Mouse (Mus musculus) stomach, embryonic 14.5 days (tissue): Measurements from ENCODE around the gene C87499. TPM values are rescaled to one million over a fixed set of nuclear protein-coding genes. Genes with fewer than 3 reads are reported as not detected.

Experiments
- ATAC-seq: fragments of 200-750 bp; cut with Nextera tagmentation; 2 replicates; pipeline ENCODE4 v1.8.0; 2017; ENCODE audit warnings: low read depth, moderate TSS enrichment; ENCODE audit not compliant: insufficient number of reproducible peaks, insufficient read depth, low FRiP score
- H3K27ac ChIP-seq: fragments of 300-500 bp; sonication (generic); 2 replicates; pipeline ENCODE4 v1.5.1; 2014; ENCODE audit warnings: mild to moderate bottlenecking, low read length, moderate library complexity, mixed read lengths
- H3K27me3 ChIP-seq: fragments of 300-500 bp; sonication (generic); 2 replicates; pipeline ENCODE4 v1.6.1; 2014; ENCODE audit warnings: low read length, control low read depth, mixed read lengths; ENCODE audit not compliant: control insufficient read depth, insufficient read depth
- H3K36me3 ChIP-seq: fragments of 300-500 bp; sonication (generic); 2 replicates; pipeline ENCODE4 v1.6.1; 2014; ENCODE audit warnings: mild to moderate bottlenecking, control low read depth, low read length, moderate library complexity, mixed read lengths; ENCODE audit not compliant: control insufficient read depth, insufficient read depth
- H3K4me1 ChIP-seq: fragments of 300-500 bp; sonication (generic); 2 replicates; pipeline ENCODE4 v1.6.1; 2014; ENCODE audit warnings: low read length, control low read depth, mixed read lengths; ENCODE audit not compliant: control insufficient read depth, insufficient read depth
- H3K4me2 ChIP-seq: fragments of 300-500 bp; sonication (generic); replicated peaks from 2 replicates; pipeline ENCODE4 v1.6.1; 2014; ENCODE audit warnings: low read depth, low read length, control low read depth
- H3K4me3 ChIP-seq: fragments of 300-500 bp; sonication (generic); 2 replicates; pipeline ENCODE4 v1.5.1; 2014; ENCODE audit warnings: low read depth, low read length, control low read depth
- H3K9ac ChIP-seq: fragments of 300-500 bp; sonication (generic); replicated peaks from 2 replicates; pipeline ENCODE4 v1.6.1; 2014; ENCODE audit warnings: low read depth, mild to moderate bottlenecking, control low read depth, low read length, moderate library complexity, mixed read lengths
- H3K9me3 ChIP-seq: fragments of 300-500 bp; sonication (generic); 2 replicates; pipeline ENCODE4 v1.6.1; 2016; ENCODE audit warnings: low read depth, low read length, control low read depth; ENCODE audit not compliant: control insufficient read depth
- WGBS: fragments of 180-500 bp; shearing (Covaris S2); extraction: QIAGEN DNeasy Blood & Tissue Kit; methylation state at CpG from one replicate; pipeline ENCODE4 v1.1.7; 2014; 5-methylcytosine and 5-hydroxymethylcytosine counted together
- polyA plus RNA-seq: library from polyadenylated mRNA; unstranded; fragments of >200 nt; fragmentation: Nextera tagmentation; extraction: Ambion mirVana; gene quantifications from 2 replicates; pipeline ENCODE4 v1.2.1, GENCODE M21; 2014

The C87499 gene
- polyA plus RNA-seq, 1 experiment from 2014 or later: not detected

DNA sequence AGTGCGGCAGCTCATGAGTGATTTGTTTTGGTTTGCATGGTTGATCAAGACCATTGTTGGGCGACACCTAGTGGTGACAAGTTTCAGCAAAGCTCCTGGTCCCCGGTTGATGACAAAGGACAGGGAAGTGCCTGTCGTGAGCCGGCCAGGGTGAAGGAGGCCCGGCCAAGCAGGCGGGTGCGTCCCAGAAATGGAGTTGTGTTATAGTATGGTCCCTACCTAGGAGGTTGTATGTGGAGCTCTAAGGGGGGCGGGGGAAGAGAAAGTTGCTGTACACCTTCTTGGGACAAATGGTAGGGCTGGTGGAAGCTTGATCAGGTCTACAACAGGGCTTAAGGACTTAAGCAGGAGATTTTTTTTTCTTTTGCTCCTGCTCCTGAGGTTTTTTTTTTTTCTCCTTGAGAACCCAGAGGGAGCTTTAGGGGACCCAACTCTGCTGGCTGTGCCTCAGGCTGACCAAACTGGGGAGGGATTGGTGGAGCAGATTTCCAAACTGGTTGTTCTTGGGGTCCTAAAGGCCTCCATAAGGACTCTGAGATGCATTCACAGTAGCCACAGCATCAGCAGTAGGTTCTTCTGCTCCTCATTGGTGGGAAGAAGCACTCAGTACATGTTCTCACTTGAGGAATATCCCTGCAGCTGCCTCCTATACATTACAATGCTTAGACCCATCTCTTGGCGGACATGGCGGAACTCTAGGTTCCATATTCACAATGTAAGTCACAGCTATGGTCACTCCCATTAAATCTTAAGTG is 7.0 kb upstream of the C87499 start:
- WGBS: 21% methylated on average over 11 of the region's 11 CpGs
- Histone ChIP-seq H3K9ac (no peak overlapping the region), H3K4me3 (peak overlapping the region; percentile 31), H3K4me2 (peak overlapping the region; percentile 43), H3K27ac (no peak overlapping the region; the same call in 1 of the 2 replicates), H3K36me3 (no peaks in the 10 kb centered on the region), H3K27me3 (no peaks in the 10 kb centered on the region), H3K9me3 (no peaks in the 10 kb centered on the region), H3K4me1 (no peaks in the 10 kb centered on the region)
- peak; percentile 95 for ATAC-seq

DNA sequence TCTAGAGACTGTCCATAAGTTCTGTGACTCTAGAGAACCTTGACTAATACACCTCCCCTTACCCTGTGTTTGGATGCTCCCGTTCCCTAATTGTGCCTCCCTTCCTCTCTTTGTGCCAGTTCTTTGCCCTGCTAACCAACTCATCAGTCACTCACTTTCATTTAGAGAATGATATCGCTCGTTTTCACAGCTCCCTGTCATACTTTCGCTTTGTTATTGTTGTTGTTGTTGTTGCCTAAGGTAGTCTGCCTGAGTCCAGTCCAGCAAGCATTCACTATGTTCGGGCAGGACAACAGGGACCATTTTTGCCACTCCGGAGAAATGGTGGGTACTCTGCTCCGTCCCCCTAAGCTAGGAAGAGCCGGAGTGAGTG is 6.5 kb upstream of the C87499 start:
- WGBS: 56% methylated on average over 8 of the region's 8 CpGs

GRCm38 (mm10) chr4:88603276-88603675 is 30.9 kb downstream of the C87499 start, which contains the start of gene Ifna12:
Ifna12 (minus strand) TSS chr4:88603376.
- H3K4me1 ChIP-seq: no peaks in the 10 kb centered on the region
- H3K27ac ChIP-seq: no peak within 1 kb of the TSS
- H3K36me3 ChIP-seq: no peaks in the 10 kb centered on the region
- H3K9ac ChIP-seq: no peak within 1 kb of the TSS
- no peaks in the 10 kb centered on the region for H3K27me3 ChIP-seq
- ATAC-seq: no peak
- H3K9me3 ChIP-seq: no peaks in the 10 kb centered on the region
- H3K4me3 ChIP-seq: no peak within 1 kb of the TSS
- H3K4me2 ChIP-seq: no peak within 1 kb of the TSS

More for the DNA sequence above, 6.5 kb upstream of the C87499 start:
- Histone ChIP-seq H3K9ac (no peak overlapping the region), H3K36me3 (no peaks in the 10 kb centered on the region), H3K27ac (no peak overlapping the region), H3K4me2 (peak overlapping the region; percentile 43), H3K4me1 (no peaks in the 10 kb centered on the region), H3K4me3 (peak overlapping the region; percentile 31), H3K9me3 (no peaks in the 10 kb centered on the region), H3K27me3 (no peaks in the 10 kb centered on the region)
- ATAC-seq: no peak

DNA sequence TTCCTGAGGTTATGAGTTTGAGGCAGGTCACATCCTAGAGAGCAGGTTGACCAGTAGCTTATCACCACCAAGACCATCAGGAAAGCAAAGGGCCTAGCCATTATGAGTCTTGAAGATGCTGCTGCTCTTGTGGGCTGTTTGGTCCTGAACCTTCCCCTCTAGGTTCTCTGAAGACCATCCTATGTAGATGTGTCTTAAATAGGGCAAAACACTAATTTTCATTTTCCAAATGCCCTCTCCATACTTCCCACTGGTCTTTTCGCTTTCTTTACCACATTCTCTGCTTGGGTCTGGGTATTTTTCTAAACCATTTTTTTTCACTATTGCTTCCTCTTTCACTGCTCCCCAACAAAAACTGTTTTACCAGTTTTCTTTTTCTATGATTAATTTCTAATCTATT is 41.9 kb downstream of the C87499 start, which contains the start of gene Ifna9:
Ifna9 (minus strand) TSS at position 101 of the 400 bp plus-strand sequence.
- no peak within 1 kb of the TSS for H3K4me3 ChIP-seq
- no peaks in the 10 kb centered on the region for H3K36me3 ChIP-seq
- H3K9me3 ChIP-seq: no peaks in the 10 kb centered on the region
- no peaks in the 10 kb centered on the region for H3K27me3 ChIP-seq
- H3K9ac ChIP-seq: no peak within 1 kb of the TSS
- H3K4me2 ChIP-seq: no peak within 1 kb of the TSS
- no peak within 1 kb of the TSS for H3K27ac ChIP-seq
- ATAC-seq: no peak
- whole genome bisulfite sequencing: 89% methylated on average over 1 of the region's 1 CpGs
- H3K4me1 ChIP-seq: no peaks in the 10 kb centered on the region

Other genes starting within 250 kb of the C87499 start
- gene Hacd4, start 195.5 kb downstream of the C87499 start, polyA plus RNA-seq: 15.5 and 16.1 TPM in 2 replicates
- not detected in 2 replicates for gene Ifnb1, start 111.6 kb downstream of the C87499 start, polyA plus RNA-seq
- gene Ifna15, start 76.2 kb downstream of the C87499 start, polyA plus RNA-seq: not detected in 2 replicates
- not detected in 2 replicates for gene Ifna14, start 62.6 kb downstream of the C87499 start, polyA plus RNA-seq
- not detected in 2 replicates for gene Ifna9, start 42.0 kb downstream of the C87499 start, polyA plus RNA-seq
- not detected in 2 replicates for gene Ifna12, start 31.0 kb downstream of the C87499 start, polyA plus RNA-seq
- gene Ifna13, start 10.0 kb upstream of the C87499 start, polyA plus RNA-seq: not detected in 2 replicates
- gene Ifna16, start 42.5 kb upstream of the C87499 start, polyA plus RNA-seq: not detected in 2 replicates
- gene Ifna2, start 49.5 kb upstream of the C87499 start, polyA plus RNA-seq: not detected in 2 replicates
- not detected in 2 replicates for gene Ifnab, start 56.9 kb upstream of the C87499 start, polyA plus RNA-seq
- 0.64 and 1.7 TPM in 2 replicates for gene Gm26566, start 87.4 kb upstream of the C87499 start, polyA plus RNA-seq
- 121 and 128 TPM in 2 replicates for gene Klhl9, start 88.1 kb upstream of the C87499 start, polyA plus RNA-seq
- gene Gm13271, start 120.5 kb upstream of the C87499 start, polyA plus RNA-seq: not detected in 2 replicates
- gene Gm13283, start 125.7 kb upstream of the C87499 start, polyA plus RNA-seq: 0.24 TPM in 1 of 2 replicates, not detected in the other
- gene Gm13290, start 139.4 kb upstream of the C87499 start, polyA plus RNA-seq: 0.26 and 0.43 TPM in 2 replicates
- not detected in 2 replicates for gene Gm13289, start 142.5 kb upstream of the C87499 start, polyA plus RNA-seq
- not detected in 2 replicates for gene Gm13272, start 145.4 kb upstream of the C87499 start, polyA plus RNA-seq
- not detected in 2 replicates for gene Ifnz, start 147.7 kb upstream of the C87499 start, polyA plus RNA-seq
- gene Gm13276, start 151.3 kb upstream of the C87499 start, polyA plus RNA-seq: not detected in 2 replicates
- gene Gm13277, start 154.2 kb upstream of the C87499 start, polyA plus RNA-seq: not detected in 2 replicates
- gene Gm13278, start 157.1 kb upstream of the C87499 start, polyA plus RNA-seq: not detected in 2 replicates
- gene Gm13275, start 160.1 kb upstream of the C87499 start, polyA plus RNA-seq: not detected in 2 replicates
- gene Gm13279, start 163.0 kb upstream of the C87499 start, polyA plus RNA-seq: not detected in 2 replicates
- gene Gm13285, start 165.3 kb upstream of the C87499 start, polyA plus RNA-seq: 1.00 and 1.5 TPM in 2 replicates
- gene Gm13287, start 168.8 kb upstream of the C87499 start, polyA plus RNA-seq: not detected in 2 replicates
- gene Gm13288, start 171.1 kb upstream of the C87499 start, polyA plus RNA-seq: not detected in 2 replicates
- gene Ifna7, start 181.8 kb upstream of the C87499 start, polyA plus RNA-seq: not detected in 2 replicates
- not detected in 2 replicates for gene Ifna11, start 185.5 kb upstream of the C87499 start, polyA plus RNA-seq
- gene Ifna6, start 193.0 kb upstream of the C87499 start, polyA plus RNA-seq: not detected in 2 replicates
- not detected in 2 replicates for gene Ifna5, start 201.1 kb upstream of the C87499 start, polyA plus RNA-seq
- not detected in 2 replicates for gene Ifna4, start 207.4 kb upstream of the C87499 start, polyA plus RNA-seq
- gene Ifna1, start 215.7 kb upstream of the C87499 start, polyA plus RNA-seq: not detected in 2 replicates
- not detected in 2 replicates for gene Ifne, start 245.8 kb upstream of the C87499 start, polyA plus RNA-seq